Mouse (Mus musculus) ES-Bruce4 (cell line): ENCODE results near the gene Arfgef3. TPM values are rescaled to one million over a fixed set of nuclear protein-coding genes. Genes with fewer than 3 reads are reported as not detected.

Experiments
- H3K27ac ChIP-seq: 2 replicates; pipeline ENCODE4 v1.5.1; 2012; ENCODE audit warnings: low read length, inconsistent platforms; ENCODE audit not compliant: insufficient read depth
- H3K27me3 ChIP-seq: 2 replicates; pipeline ENCODE4 v1.6.1; 2012; ENCODE audit warnings: mild to moderate bottlenecking, low read length, inconsistent platforms; ENCODE audit not compliant: control insufficient read depth, poor library complexity, insufficient read depth, severe bottlenecking
- H3K36me3 ChIP-seq: 2 replicates; pipeline ENCODE4 v1.6.1; 2012; ENCODE audit warnings: inconsistent platforms, mild to moderate bottlenecking, low read length, moderate library complexity; ENCODE audit not compliant: control insufficient read depth, poor library complexity, insufficient read depth, severe bottlenecking
- H3K4me1 ChIP-seq: one replicate; pipeline ENCODE4 v1.8.1; 2011; ENCODE audit warnings: low read length; ENCODE audit not compliant: control insufficient read depth, insufficient read depth
- H3K4me3 ChIP-seq: 2 replicates; pipeline ENCODE4 v1.5.1; 2011; ENCODE audit warnings: low read depth, mild to moderate bottlenecking, low read length
- H3K9ac ChIP-seq: 2 replicates; pipeline ENCODE4 v1.6.1; 2012; ENCODE audit warnings: low read depth, mild to moderate bottlenecking, inconsistent platforms; ENCODE audit not compliant: poor library complexity, severe bottlenecking
- H3K9me3 ChIP-seq: replicated peaks from 2 replicates; pipeline ENCODE4 v1.6.1; 2012; ENCODE audit warnings: mild to moderate bottlenecking, low read length, inconsistent platforms; ENCODE audit not compliant: control insufficient read depth, poor library complexity, insufficient read depth, severe bottlenecking
- CTCF ChIP-seq: IDR thresholded peaks from one replicate; pipeline ENCODE4 v1.8.1; 2011; ENCODE audit warnings: low read depth, low read length
- EP300 ChIP-seq: IDR thresholded peaks from 2 replicates; pipeline ENCODE4 v1.6.1; 2011; ENCODE audit warnings: low read depth, low read length; ENCODE audit not compliant: insufficient read depth
- POLR2A ChIP-seq: IDR thresholded peaks from one replicate; pipeline ENCODE4 v1.8.1; 2011; ENCODE audit warnings: low read length; ENCODE audit not compliant: insufficient read depth
- polyA plus RNA-seq: library from polyadenylated mRNA; stranded (reverse); fragments of >200 nt; gene quantifications from 2 replicates; pipeline ENCODE4 v1.2.4, GENCODE M21; 2011; ENCODE audit warnings: low read depth; ENCODE audit not compliant: missing spikeins, insufficient read depth, insufficient read length

The Arfgef3 gene
- polyA plus RNA-seq, 1 experiment, result 5.0 TPM

- H3K9ac ChIP-seq, result no peak overlapping the region
- H3K9me3 ChIP-seq, result no peaks in the 10 kb centered on the region; the same call in 1 of the 2 replicates
- TF ChIP-seq EP300 (no peak), POLR2A (no peak), CTCF (no peak)
- H3K27me3 ChIP-seq, result no peaks in the 10 kb centered on the region
- H3K36me3 ChIP-seq, result no peaks in the 10 kb centered on the region
- H3K27ac ChIP-seq, result no peak overlapping the region
- no peaks in the 10 kb centered on the region for H3K4me1 ChIP-seq
- no peak overlapping the region for H3K4me3 ChIP-seq
These were observed 32.8 kb downstream of the Arfgef3 start for GRCm38 (mm10) chr10:18710949-18711348.

GRCm38 (mm10) chr10:18709836-18710235 is 33.9 kb downstream of the Arfgef3 start:
- no peak for TF ChIP-seq CTCF
- no peak for TF ChIP-seq POLR2A
- no peak for TF ChIP-seq EP300

GRCm38 (mm10) chr10:18708641-18709040 is 35.1 kb downstream of the Arfgef3 start:
- Histone ChIP-seq H3K9ac (no peak overlapping the region), H3K36me3 (no peaks in the 10 kb centered on the region), H3K4me3 (no peak overlapping the region), H3K4me1 (no peaks in the 10 kb centered on the region), H3K27me3 (no peaks in the 10 kb centered on the region), H3K9me3 (no peaks in the 10 kb centered on the region), H3K27ac (no peak overlapping the region)
- no peak for TF ChIP-seq POLR2A
- no peak for TF ChIP-seq EP300
- TF ChIP-seq CTCF, result no peak

More at GRCm38 (mm10) chr10:18709836-18710235, 33.9 kb downstream of the Arfgef3 start:
- Histone ChIP-seq H3K9ac (no peak overlapping the region), H3K27ac (no peak overlapping the region), H3K9me3 (no peaks in the 10 kb centered on the region), H3K4me3 (no peak overlapping the region), H3K36me3 (no peaks in the 10 kb centered on the region), H3K27me3 (no peaks in the 10 kb centered on the region), H3K4me1 (no peaks in the 10 kb centered on the region)

GRCm38 (mm10) chr10:18704393-18705120 is 39.2 kb downstream of the Arfgef3 start:
- no peaks in the 10 kb centered on the region for H3K9me3 ChIP-seq
- H3K27me3 ChIP-seq, result no peaks in the 10 kb centered on the region; the same call in 1 of the 2 replicates
- TF ChIP-seq POLR2A (no peak), CTCF (no peak), EP300 (no peak)
- no peak overlapping the region for H3K9ac ChIP-seq
- no peaks in the 10 kb centered on the region for H3K4me1 ChIP-seq
- no peak overlapping the region for H3K27ac ChIP-seq
- no peak overlapping the region for H3K4me3 ChIP-seq
- no peaks in the 10 kb centered on the region for H3K36me3 ChIP-seq

- no peak overlapping the region for H3K9ac ChIP-seq
- no peak overlapping the region for H3K4me3 ChIP-seq
- no peaks in the 10 kb centered on the region for H3K36me3 ChIP-seq
- no peaks in the 10 kb centered on the region; the same call in 1 of the 2 replicates for H3K27me3 ChIP-seq
- no peaks in the 10 kb centered on the region for H3K9me3 ChIP-seq
- H3K27ac ChIP-seq, result no peak overlapping the region
- H3K4me1 ChIP-seq, result no peaks in the 10 kb centered on the region
- TF ChIP-seq CTCF (no peak), POLR2A (no peak), EP300 (no peak)
These were observed 42.2 kb downstream of the Arfgef3 start for GRCm38 (mm10) chr10:18701517-18701916.

GRCm38 (mm10) chr10:18700117-18700516 is 43.6 kb downstream of the Arfgef3 start:
- TF ChIP-seq POLR2A (no peak), CTCF (no peak)

More at GRCm38 (mm10) chr10:18700117-18700516, 43.6 kb downstream of the Arfgef3 start:
- no peaks in the 10 kb centered on the region; the same call in 1 of the 2 replicates for H3K27me3 ChIP-seq
- H3K4me1 ChIP-seq, result no peaks in the 10 kb centered on the region
- H3K27ac ChIP-seq, result no peak overlapping the region
- H3K9me3 ChIP-seq, result no peaks in the 10 kb centered on the region
- H3K36me3 ChIP-seq, result no peaks in the 10 kb centered on the region
- H3K9ac ChIP-seq, result no peak overlapping the region
- H3K4me3 ChIP-seq, result no peak overlapping the region
